Mouse (Mus musculus) heart, adult 2 months (tissue): Measurements from ENCODE around the gene Aoah.

ENCODE experiments used
- CTCF ChIP-seq: fragments of 200-600 bp; IDR thresholded peaks from 2 replicates; pipeline ENCODE4 v1.8.1; 2022; ENCODE audit warnings: antibody characterized with exemption, mild to moderate bottlenecking, moderate library complexity
- EP300 ChIP-seq: fragments of 200-500 bp; IDR thresholded peaks from 2 replicates; pipeline ENCODE4 v1.6.1; 2011; ENCODE audit warnings: low read depth, low read length, control low read depth; ENCODE audit not compliant: insufficient read depth

- no peak for TF ChIP-seq CTCF
- TF ChIP-seq EP300: no peak
These were observed 192.0 kb downstream of the Aoah start for GRCm38 (mm10) chr13:20985961-20986360.
